11 mouse cellular contexts compared by ENCODE assay signal in the genomic region with DNA sequence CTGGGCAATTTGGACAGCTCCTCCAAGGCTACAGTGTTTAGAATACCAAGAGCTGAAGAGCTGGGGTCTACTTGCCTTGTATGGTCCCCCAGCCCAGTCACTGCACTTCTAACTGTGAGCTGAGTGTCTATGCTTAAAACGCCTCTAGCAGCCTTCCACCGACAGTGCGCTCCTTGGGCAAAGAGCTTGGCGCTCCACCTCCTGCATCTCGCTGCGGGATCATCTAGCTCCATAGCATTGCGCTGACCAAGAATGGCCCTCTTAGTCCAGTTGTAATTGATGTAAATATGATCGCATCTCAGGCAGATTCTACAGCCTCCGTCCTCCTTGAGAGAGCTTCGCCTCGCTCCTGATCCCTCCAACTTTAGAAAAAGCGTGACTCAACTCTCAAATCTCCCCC. TPM values are rescaled to one million over a fixed set of nuclear protein-coding genes. Genes with fewer than 3 reads are reported as not detected.
A peak's percentile ranks its signal among the peaks of the same experiment; 100 is the strongest.
DNase-seq lines count a peak whose midpoint lies in the region; ATAC-seq and TF ChIP-seq lines count a peak whose summit lies in the region.
"Had no signal": no experiment of that assay in that cellular context is flagged by ENCODE, and none has a peak within 500 bp of the region (broad histone marks: within the 10 kb centered on the region; RNA-seq: fewer than 3 reads in every experiment).

No protein-coding gene starts in this region.

- no peaks in the 10 kb centered on the region for H3K9me3 ChIP-seq in midbrain, embryonic 11.5 days (ENCODE audit: control insufficient read depth, low read length)
- H3K9me3 ChIP-seq: limb, embryonic 12.5 days had no signal

- intact Hi-C loops in left cerebral cortex, adult 2 months (cut with DNase I), result loop anchor here (5.0 to 10.0 kb wide), 4 partner anchors 67 to 1331 kb away; no protein-coding TSS in a partner anchor

- no peaks in the 10 kb centered on the region for H3K36me3 ChIP-seq in midbrain, embryonic 11.5 days (ENCODE audit: control insufficient read depth, insufficient read depth, low read length)
- H3K36me3 ChIP-seq: limb, embryonic 12.5 days had no signal

- no peak for ATAC-seq in midbrain, embryonic 11.5 days (ENCODE audit: low FRiP score)
- no peak for ATAC-seq in activated CD4-positive, CD25-positive, alpha-beta regulatory T cell, adult 4 months

- WGBS in midbrain, embryonic 11.5 days, result 13% methylated on average over 12 of the region's 12 CpGs

- peaks cover 4% of the 10 kb centered on the region; the same call in 1 of the 2 replicates for H3K4me1 ChIP-seq in midbrain, embryonic 11.5 days (ENCODE audit: control insufficient read depth, insufficient read depth, low read length)

- peak overlapping the region; percentile 69 for H3K4me3 ChIP-seq in left cerebral cortex, adult 2 months
- no peak overlapping the region for H3K4me3 ChIP-seq in midbrain, embryonic 11.5 days (ENCODE audit: low read depth, low read length)
- H3K4me3 ChIP-seq: limb, embryonic 12.5 days; megakaryocyte, embryonic 14.5 days had no signal

- DNase-seq in left cerebral cortex, adult 2 months (ENCODE audit: extremely low spot score in 1 of 2, low spot score in 2 of 2), result peak in 1 of 2 experiments; percentile 22
- DNase-seq in left cerebral cortex, adult 9 months (ENCODE audit: low spot score in 2 of 2), result no peak
- peak; percentile 22 for DNase-seq in embryo, embryonic 11 days
- DNase-seq in midbrain, embryonic 11.5 days (ENCODE audit: low spot score, missing footprints), result peak; percentile 80
- DNase-seq in telencephalon, adult 2 months (ENCODE audit: low read depth, low spot score), result peak; percentile 24
- no peak for DNase-seq in spleen, postnatal 36 days (ENCODE audit: low spot score in 2 of 2)
- DNase-seq: kidney, adult 18-20 months had no signal

- peaks cover 24% of the 10 kb centered on the region for H3K27me3 ChIP-seq in midbrain, embryonic 11.5 days (ENCODE audit: control insufficient read depth, insufficient read depth, low read length)

- H3K27ac ChIP-seq in left cerebral cortex, adult 2 months, result peak overlapping the region; percentile 88
- H3K27ac ChIP-seq in midbrain, embryonic 11.5 days (ENCODE audit: low read depth, low read length), result no peak overlapping the region
- H3K27ac ChIP-seq: limb, embryonic 12.5 days had no signal

- no peak for TF ChIP-seq CTCF in left cerebral cortex, adult 2 months (IDR thresholded peaks at IDR 0.05)

- no peak overlapping the region for H3K9ac ChIP-seq in midbrain, embryonic 11.5 days (ENCODE audit: low read length)
- H3K9ac ChIP-seq: limb, embryonic 12.5 days had no signal

- H3K4me2 ChIP-seq in midbrain, embryonic 11.5 days, result 0 out of 2 replicates have a peak overlapping the region, but pooled peaks have one; percentile 89

RNA-seq across cellular contexts. Expression of a gene that starts 1.2 kb away (rescaled TPM):
- total RNA-seq in left cerebral cortex, adult 2 months (2021), result 100 to 1,000 TPM; 140 to 145 TPM
- 0.34 and 0.55 TPM in 2 replicates for polyA plus RNA-seq in midbrain, embryonic 11.5 days (2014; fragmentation: Nextera tagmentation; extraction: Ambion mirVana)
- polyA plus RNA-seq in activated CD4-positive, CD25-positive, alpha-beta regulatory T cell, adult 4 months (2017; shearing (Covaris generic)), result under 1 TPM in 1 of 2 experiments, not detected in 1; 0.05 TPM
- total RNA-seq: ES-E14 had no signal

Comparison
In these comparisons a context has a peak if more than half of its experiments do, and no peak if none do; other contexts are left out.
1. DNase-seq: peak in embryo, embryonic 11 days (single experiment), midbrain, embryonic 11.5 days (single experiment) and telencephalon, adult 2 months (single experiment); none in left cerebral cortex, adult 9 months (0 of 2) and spleen, postnatal 36 days (0 of 2).